Mouse (Mus musculus): ENCODE results near the gene Ccdc9.

DNA sequence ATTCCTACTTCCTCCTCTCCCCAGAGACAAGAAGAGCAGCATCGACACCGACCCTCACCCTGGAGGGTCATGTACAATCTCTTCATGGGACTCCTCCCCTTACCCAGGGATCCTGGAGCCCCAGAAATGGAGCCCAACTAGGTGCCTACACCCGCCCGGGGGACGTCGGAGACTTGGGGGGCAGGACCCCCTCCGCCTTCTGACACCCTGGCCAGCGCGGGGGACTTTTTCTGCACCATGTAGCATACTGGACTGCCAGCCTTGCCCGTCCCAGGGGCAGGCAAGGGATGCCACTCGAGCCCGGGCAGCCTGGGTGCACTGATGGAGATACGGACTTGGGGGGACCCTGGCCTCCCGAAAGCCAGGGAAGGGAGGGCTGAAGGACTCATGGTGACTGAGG is 30.5 kb upstream of the Ccdc9 start:
- TF ChIP-seq CTCF (IDR thresholded peaks at IDR 0.05; ENCODE audit: low read depth, low read length) (no peak), POLR2A (IDR thresholded peaks at IDR 0.05; ENCODE audit: extremely low read depth, insufficient read depth, low read length) (no peak)

Measured in liver, adult 2 months (tissue).